Mouse (Mus musculus) small intestine, adult 2 months (tissue): ENCODE results near the gene Oas1f. TPM values are rescaled to one million over a fixed set of nuclear protein-coding genes. Genes with fewer than 3 reads are reported as not detected.
"Not testable (repeated sequence)": the region's sequence is repeated elsewhere in the genome, so short reads cannot be mapped to it uniquely, and the experiment has no call there.

ENCODE experiments used
- H3K27ac ChIP-seq: fragments of 200-500 bp; 2 replicates; pipeline ENCODE4 v1.5.1; 2012; ENCODE audit warnings: low read depth, low read length, control low read depth, inconsistent platforms; ENCODE audit not compliant: insufficient read depth
- H3K27me3 ChIP-seq: fragments of 200-500 bp; 2 replicates; pipeline ENCODE4 v1.6.1; 2012; ENCODE audit warnings: mild to moderate bottlenecking, moderate library complexity, low read length, inconsistent platforms; ENCODE audit not compliant: control insufficient read depth, insufficient read depth
- H3K36me3 ChIP-seq: fragments of 200-500 bp; 2 replicates; pipeline ENCODE4 v1.6.1; 2012; ENCODE audit warnings: mild to moderate bottlenecking, low read length, control low read depth, inconsistent platforms; ENCODE audit not compliant: control insufficient read depth, insufficient read depth
- H3K4me1 ChIP-seq: fragments of 200-500 bp; 2 replicates; pipeline ENCODE4 v1.6.1; 2012; ENCODE audit warnings: low read length, inconsistent platforms, mixed read lengths; ENCODE audit not compliant: control insufficient read depth, insufficient read depth, insufficient read length
- H3K4me3 ChIP-seq: fragments of 200-500 bp; 2 replicates; pipeline ENCODE4 v1.5.1; 2012; ENCODE audit warnings: low read depth, mild to moderate bottlenecking, control low read depth, inconsistent platforms, low read length, moderate library complexity
- CTCF ChIP-seq: fragments of 200-500 bp; IDR thresholded peaks from 2 replicates; pipeline ENCODE4 v1.5.1; 2012; ENCODE audit warnings: low read depth, mild to moderate bottlenecking, control low read depth, inconsistent platforms, low read length, moderate library complexity, mixed read lengths; ENCODE audit not compliant: insufficient replicate concordance, insufficient read length; ENCODE audit errors: extremely low read depth
- POLR2A ChIP-seq: fragments of 200-500 bp; IDR thresholded peaks from 2 replicates; pipeline ENCODE4 v1.6.1; 2012; ENCODE audit warnings: low read depth, mild to moderate bottlenecking, control low read depth, inconsistent platforms, low read length, moderate library complexity
- WGBS: fragments of 180-500 bp; shearing (Covaris S2); methylation state at CpG from one replicate; pipeline ENCODE4 v1.1.7; 2018; 5-methylcytosine and 5-hydroxymethylcytosine counted together
- polyA plus RNA-seq: library from polyadenylated mRNA; depleted of rRNA; stranded (reverse); fragments of >200 nt; gene quantifications from 2 replicates; pipeline ENCODE4 v1.2.3, GENCODE M21; 2012; rRNA removed

The Oas1f gene
- polyA plus RNA-seq = 0.19 TPM in 1 of 2 replicates, not detected in the other

GRCm38 (mm10) chr5:120847067-120847466 is at the start of gene Oas1f:
TSS of gene Oas1f (plus strand) at chr5:120847367.
- Histone ChIP-seq H3K36me3 (no peaks in the 10 kb centered on the region), H3K4me3 (no peak within 1 kb of the TSS), H3K27me3 (no peaks in the 10 kb centered on the region), H3K4me1 (peaks cover 5% of the 10 kb centered on the region; the same call in 1 of the 2 replicates), H3K27ac (no peak within 1 kb of the TSS)
- WGBS = 13% methylated on average over 4 of the region's 4 CpGs
- TF ChIP-seq CTCF (no peak), POLR2A (no peak)

- H3K27me3 ChIP-seq, H3K4me1 ChIP-seq, H3K36me3 ChIP-seq, H3K27ac ChIP-seq, H3K4me3 ChIP-seq: not testable (repeated sequence)
- WGBS = 60% methylated on average over 5 of the region's 5 CpGs
Measured at GRCm38 (mm10) chr5:120798147-120798546, 49.0 kb upstream of the Oas1f start.

GRCm38 (mm10) chr5:120798943-120799342 is 48.2 kb upstream of the Oas1f start:
- not testable (repeated sequence) for H3K27ac ChIP-seq, H3K36me3 ChIP-seq, H3K4me3 ChIP-seq, H3K4me1 ChIP-seq, H3K27me3 ChIP-seq
- 69% methylated on average over 2 of the region's 2 CpGs for WGBS

- Histone ChIP-seq H3K36me3 (no peaks in the 10 kb centered on the region), H3K4me1 (no peaks in the 10 kb centered on the region), H3K4me3 (no peak overlapping the region), H3K27me3 (no peaks in the 10 kb centered on the region), H3K27ac (no peak overlapping the region)
- no peak for TF ChIP-seq POLR2A
- TF ChIP-seq CTCF = no peak
- 57% methylated on average over 2 of the region's 2 CpGs for WGBS
Measured at GRCm38 (mm10) chr5:120803596-120803995, 43.6 kb upstream of the Oas1f start.

GRCm38 (mm10) chr5:120806458-120806857 is 40.7 kb upstream of the Oas1f start:
- Histone ChIP-seq H3K27me3 (no peaks in the 10 kb centered on the region), H3K27ac (no peak overlapping the region), H3K36me3 (no peaks in the 10 kb centered on the region), H3K4me3 (no peak overlapping the region), H3K4me1 (peaks cover under 1% of the 10 kb centered on the region; the same call in 1 of the 2 replicates)
- TF ChIP-seq CTCF (peak; percentile 47; the same call in 1 of the 2 replicates), POLR2A (no peak)
- WGBS = 81% methylated on average over 1 of the region's 1 CpGs

- Histone ChIP-seq H3K36me3 (no peaks in the 10 kb centered on the region), H3K27me3 (no peaks in the 10 kb centered on the region), H3K27ac (0 out of 2 replicates have a peak overlapping the region, but pooled peaks have one; percentile 12), H3K4me1 (peaks cover 3% of the 10 kb centered on the region; the same call in 1 of the 2 replicates), H3K4me3 (no peak overlapping the region)
- WGBS = 30% methylated on average over 6 of the region's 6 CpGs
- no peak for TF ChIP-seq CTCF
- TF ChIP-seq POLR2A = no peak
Measured at GRCm38 (mm10) chr5:120809171-120809570, 38.0 kb upstream of the Oas1f start.

GRCm38 (mm10) chr5:120811951-120812819 is 35.0 kb upstream of the Oas1f start, which contains the start of gene Oas1c:
TSS of gene Oas1c (minus strand) at chr5:120812514.
- 3% methylated on average over 18 of the region's 18 CpGs for WGBS
- Histone ChIP-seq H3K4me1 (peaks cover 3% of the 10 kb centered on the region; the same call in 1 of the 2 replicates), H3K27ac (peak within 1 kb of the TSS; percentile 48), H3K36me3 (peaks cover 7% of the 10 kb centered on the region; the same call in 1 of the 2 replicates), H3K27me3 (no peaks in the 10 kb centered on the region), H3K4me3 (peak within 1 kb of the TSS; percentile 71)
- TF ChIP-seq POLR2A (peak; percentile 65; the same call in 1 of the 2 replicates), CTCF (no peak)

- Histone ChIP-seq H3K27ac (peak overlapping the region; percentile 48), H3K36me3 (peaks cover 7% of the 10 kb centered on the region; the same call in 1 of the 2 replicates), H3K4me3 (peak overlapping the region; percentile 71), H3K4me1 (peaks cover 3% of the 10 kb centered on the region; the same call in 1 of the 2 replicates), H3K27me3 (no peaks in the 10 kb centered on the region)
- TF ChIP-seq CTCF (no peak), POLR2A (no peak)
- 60% methylated on average over 6 of the region's 6 CpGs for WGBS
Measured at GRCm38 (mm10) chr5:120813023-120813422, 34.1 kb upstream of the Oas1f start.
